Mouse (Mus musculus) limb, embryonic 15.5 days (tissue): ENCODE measurements at regions not wholly inside any gene's neighbourhood (a gene's known extent, or its start where the extent isn't known, plus 50 kb on each side); places are given as distances from the start of the nearest gene placed in this dataset.

ENCODE experiments used
- ATAC-seq: fragments of 200-750 bp; cut with Nextera tagmentation; 2 replicates; pipeline ENCODE4 v1.8.0; 2017; ENCODE audit warnings: low read depth, moderate TSS enrichment; ENCODE audit not compliant: insufficient number of reproducible peaks, low FRiP score, low TSS enrichment
- H3K27ac ChIP-seq: fragments of 300-500 bp; sonication (generic); 2 replicates; pipeline ENCODE4 v1.5.1; 2015; ENCODE audit warnings: moderate library complexity, mild to moderate bottlenecking, inconsistent platforms
- H3K27me3 ChIP-seq: fragments of 300-500 bp; sonication (generic); 2 replicates; pipeline ENCODE4 v1.6.1; 2015; ENCODE audit warnings: inconsistent platforms
- H3K36me3 ChIP-seq: fragments of 300-500 bp; sonication (generic); 2 replicates; pipeline ENCODE4 v1.6.1; 2015; ENCODE audit warnings: inconsistent platforms
- H3K4me1 ChIP-seq: fragments of 300-500 bp; sonication (generic); 2 replicates; pipeline ENCODE4 v1.6.1; 2015; ENCODE audit warnings: inconsistent platforms
- H3K4me2 ChIP-seq: fragments of 300-500 bp; sonication (generic); 2 replicates; pipeline ENCODE4 v1.6.1; 2015; ENCODE audit warnings: mild to moderate bottlenecking, inconsistent platforms
- H3K4me3 ChIP-seq: fragments of 300-500 bp; sonication (generic); 2 replicates; pipeline ENCODE4 v1.5.1; 2015; ENCODE audit warnings: mild to moderate bottlenecking, inconsistent platforms
- H3K9ac ChIP-seq: fragments of 300-500 bp; sonication (generic); 2 replicates; pipeline ENCODE4 v1.6.1; 2015; ENCODE audit warnings: inconsistent platforms
- H3K9me3 ChIP-seq: fragments of 300-500 bp; sonication (generic); 2 replicates; pipeline ENCODE4 v1.6.1; 2016; ENCODE audit warnings: inconsistent platforms
- WGBS: fragments of 180-500 bp; shearing (Covaris S2); methylation state at CpG from one replicate; pipeline ENCODE4 v1.1.7; 2015; 5-methylcytosine and 5-hydroxymethylcytosine counted together

- Histone ChIP-seq H3K27ac (no peak overlapping the region), H3K9me3 (no peaks in the 10 kb centered on the region), H3K4me1 (no peaks in the 10 kb centered on the region), H3K27me3 (no peaks in the 10 kb centered on the region; the same call in 1 of the 2 replicates), H3K36me3 (no peaks in the 10 kb centered on the region), H3K9ac (no peak overlapping the region), H3K4me3 (no peak overlapping the region), H3K4me2 (no peak overlapping the region)
- 60% methylated on average over 4 of the region's 4 CpGs for WGBS
- ATAC-seq, result no peak
Measured at GRCm38 (mm10) chrX:12855425-12855824, 93.6 kb upstream of the Med14 start.

- no peak for ATAC-seq
- 84% methylated on average over 4 of the region's 4 CpGs for WGBS
Measured at GRCm38 (mm10) chrX:12851684-12852083, 89.8 kb upstream of the Med14 start.

GRCm38 (mm10) chrX:12844431-12844830 lies 82.6 kb upstream of the Med14 start:
- Histone ChIP-seq H3K4me2 (no peak overlapping the region), H3K9me3 (no peaks in the 10 kb centered on the region), H3K27me3 (no peaks in the 10 kb centered on the region), H3K27ac (no peak overlapping the region), H3K4me1 (no peaks in the 10 kb centered on the region), H3K4me3 (no peak overlapping the region), H3K9ac (no peak overlapping the region), H3K36me3 (no peaks in the 10 kb centered on the region)
- 24% methylated on average over 1 of the region's 1 CpGs for WGBS
- no peak for ATAC-seq

More at GRCm38 (mm10) chrX:12851684-12852083, 89.8 kb upstream of the Med14 start:
- Histone ChIP-seq H3K9me3 (no peaks in the 10 kb centered on the region), H3K36me3 (no peaks in the 10 kb centered on the region), H3K27me3 (no peaks in the 10 kb centered on the region; the same call in 1 of the 2 replicates), H3K4me1 (no peaks in the 10 kb centered on the region), H3K27ac (no peak overlapping the region), H3K4me2 (no peak overlapping the region), H3K9ac (no peak overlapping the region), H3K4me3 (no peak overlapping the region)

- ATAC-seq, result no peak
- no peak overlapping the region for H3K4me2 ChIP-seq
Measured at GRCm38 (mm10) chrX:12841021-12841325, 79.1 kb upstream of the Med14 start.

GRCm38 (mm10) chrX:12840160-12841020 lies 78.5 kb upstream of the Med14 start:
- no peaks in the 10 kb centered on the region for H3K9me3 ChIP-seq
- peak overlapping the region; percentile 32 for H3K4me3 ChIP-seq
- H3K4me2 ChIP-seq, result peak overlapping the region; percentile 47
- 20% methylated on average over 25 of the region's 25 CpGs for WGBS
- ATAC-seq, result peak; percentile 81; the same call in 1 of the 2 replicates
- H3K36me3 ChIP-seq, result no peaks in the 10 kb centered on the region
- 0 out of 2 replicates have a peak, but pooled peaks cover 2% of the 10 kb centered on the region for H3K4me1 ChIP-seq
- H3K9ac ChIP-seq, result no peak overlapping the region
- H3K27me3 ChIP-seq, result no peaks in the 10 kb centered on the region
- peak overlapping the region; percentile 85 for H3K27ac ChIP-seq

More at GRCm38 (mm10) chrX:12841021-12841325, 79.1 kb upstream of the Med14 start:
- Histone ChIP-seq H3K36me3 (no peaks in the 10 kb centered on the region), H3K27ac (peak overlapping the region; percentile 85; the same call in 1 of the 2 replicates), H3K27me3 (no peaks in the 10 kb centered on the region), H3K9ac (no peak overlapping the region), H3K4me1 (0 out of 2 replicates have a peak, but pooled peaks cover 2% of the 10 kb centered on the region), H3K9me3 (no peaks in the 10 kb centered on the region), H3K4me3 (no peak overlapping the region)
- 66% methylated on average over 3 of the region's 3 CpGs for WGBS

GRCm38 (mm10) chrX:12839406-12840159 lies 77.7 kb upstream of the Med14 start:
- Histone ChIP-seq H3K27ac (peak overlapping the region; percentile 85), H3K36me3 (no peaks in the 10 kb centered on the region), H3K27me3 (no peaks in the 10 kb centered on the region), H3K9ac (no peak overlapping the region), H3K9me3 (no peaks in the 10 kb centered on the region), H3K4me1 (0 out of 2 replicates have a peak, but pooled peaks cover 2% of the 10 kb centered on the region), H3K4me2 (peak overlapping the region; percentile 47), H3K4me3 (peak overlapping the region; percentile 32)
- 0 out of 2 replicates have a peak, but pooled peaks have one; percentile 21 for ATAC-seq
- WGBS, result 16% methylated on average over 11 of the region's 11 CpGs

GRCm38 (mm10) chrX:12837821-12838220 lies 75.9 kb upstream of the Med14 start:
- Histone ChIP-seq H3K27me3 (no peaks in the 10 kb centered on the region), H3K4me2 (no peak overlapping the region), H3K9me3 (no peaks in the 10 kb centered on the region), H3K4me1 (0 out of 2 replicates have a peak, but pooled peaks cover 2% of the 10 kb centered on the region), H3K36me3 (no peaks in the 10 kb centered on the region), H3K4me3 (no peak overlapping the region), H3K27ac (no peak overlapping the region), H3K9ac (no peak overlapping the region)
- no peak for ATAC-seq
- WGBS, result 8% methylated on average over 1 of the region's 1 CpGs

- no peak for ATAC-seq
- H3K27ac ChIP-seq, result no peak overlapping the region
- H3K4me2 ChIP-seq, result no peak overlapping the region
- WGBS, result 68% methylated on average over 4 of the region's 4 CpGs
- H3K9me3 ChIP-seq, result no peaks in the 10 kb centered on the region
- no peaks in the 10 kb centered on the region for H3K36me3 ChIP-seq
- H3K27me3 ChIP-seq, result no peaks in the 10 kb centered on the region
- no peak overlapping the region for H3K9ac ChIP-seq
- H3K4me1 ChIP-seq, result 0 out of 2 replicates have a peak, but pooled peaks cover 2% of the 10 kb centered on the region
- no peak overlapping the region for H3K4me3 ChIP-seq
Measured at GRCm38 (mm10) chrX:12834681-12835080, 72.8 kb upstream of the Med14 start.

- Histone ChIP-seq H3K9me3 (no peaks in the 10 kb centered on the region), H3K4me1 (no peaks in the 10 kb centered on the region), H3K27me3 (no peaks in the 10 kb centered on the region), H3K9ac (no peak overlapping the region), H3K36me3 (no peaks in the 10 kb centered on the region), H3K4me2 (no peak overlapping the region), H3K27ac (no peak overlapping the region), H3K4me3 (no peak overlapping the region)
- ATAC-seq, result no peak
- WGBS, result 87% methylated on average over 2 of the region's 2 CpGs
Measured at GRCm38 (mm10) chrX:12832709-12833108, 70.8 kb upstream of the Med14 start.

GRCm38 (mm10) chrX:12829165-12829564 lies 67.3 kb upstream of the Med14 start:
- WGBS, result 74% methylated on average over 3 of the region's 3 CpGs

GRCm38 (mm10) chrX:12827299-12827872 lies 65.5 kb upstream of the Med14 start:
- no peak overlapping the region for H3K4me3 ChIP-seq
- 73% methylated on average over 4 of the region's 4 CpGs for WGBS
- no peak overlapping the region for H3K4me2 ChIP-seq
- no peaks in the 10 kb centered on the region for H3K4me1 ChIP-seq
- no peaks in the 10 kb centered on the region for H3K36me3 ChIP-seq
- H3K27me3 ChIP-seq, result no peaks in the 10 kb centered on the region
- H3K9me3 ChIP-seq, result no peaks in the 10 kb centered on the region
- H3K9ac ChIP-seq, result no peak overlapping the region
- H3K27ac ChIP-seq, result no peak overlapping the region
- ATAC-seq, result no peak

More at GRCm38 (mm10) chrX:12829165-12829564, 67.3 kb upstream of the Med14 start:
- Histone ChIP-seq H3K27me3 (no peaks in the 10 kb centered on the region), H3K27ac (no peak overlapping the region), H3K4me2 (no peak overlapping the region), H3K9ac (no peak overlapping the region), H3K4me1 (no peaks in the 10 kb centered on the region), H3K4me3 (no peak overlapping the region), H3K9me3 (no peaks in the 10 kb centered on the region), H3K36me3 (no peaks in the 10 kb centered on the region)
- ATAC-seq, result no peak
